Mouse (Mus musculus) layer of hippocampus, postnatal 25 days (tissue): ENCODE measurements at regions not wholly inside any gene's neighbourhood (a gene's known extent, or its start where the extent isn't known, plus 50 kb on each side); places are given as distances from the start of the nearest gene placed in this dataset.

Experiments used
- DNase-seq, 2 experiments: peaks; one replicate each; pipeline ENCODE4 v3.0.0; 2022; ENCODE audit warnings: mixed read lengths in 2 of 2, low spot score in 1 of 2; ENCODE audit errors: extremely low spot score in 1 of 2

GRCm38 (mm10) chr16:53026056-53026455 lies 572.2 kb upstream of the Alcam start:
- no peak for DNase-seq

- no peak for DNase-seq
Observed at GRCm38 (mm10) chr16:53011847-53012246, 558.0 kb upstream of the Alcam start.

- DNase-seq: no peak
Observed at GRCm38 (mm10) chr16:52988852-52989397, 535.1 kb upstream of the Alcam start.

- DNase-seq: no peak
Observed at GRCm38 (mm10) chr16:52984336-52984735, 530.5 kb upstream of the Alcam start.

- no peak for DNase-seq
Observed at GRCm38 (mm10) chr16:52980995-52981394, 527.1 kb upstream of the Alcam start.

GRCm38 (mm10) chr16:52972811-52973210 lies 518.9 kb upstream of the Alcam start:
- DNase-seq: no peak

- DNase-seq: no peak
Observed at GRCm38 (mm10) chr16:52947679-52948078, 493.8 kb upstream of the Alcam start.

GRCm38 (mm10) chr16:52934749-52935148 lies 480.9 kb upstream of the Alcam start:
- DNase-seq: no peak

GRCm38 (mm10) chr16:52931978-52932377 lies 478.1 kb upstream of the Alcam start:
- DNase-seq: no peak

GRCm38 (mm10) chr16:52892467-52893255 lies 438.8 kb upstream of the Alcam start:
- DNase-seq: no peak

- DNase-seq: no peak
Observed at GRCm38 (mm10) chr16:52879463-52880114, 425.7 kb upstream of the Alcam start.

- DNase-seq: no peak
Observed at GRCm38 (mm10) chr16:52867833-52868232, 414.0 kb upstream of the Alcam start.

- DNase-seq: no peak
Observed at GRCm38 (mm10) chr16:52863554-52863953, 409.7 kb upstream of the Alcam start.

- no peak for DNase-seq
Observed at GRCm38 (mm10) chr16:52861263-52861662, 407.4 kb upstream of the Alcam start.

- DNase-seq: no peak
Observed at GRCm38 (mm10) chr16:52858441-52859209, 404.8 kb upstream of the Alcam start.

GRCm38 (mm10) chr16:52851129-52851528 lies 397.3 kb upstream of the Alcam start:
- DNase-seq: no peak

GRCm38 (mm10) chr16:52818976-52819375 lies 365.1 kb upstream of the Alcam start:
- no peak for DNase-seq

- DNase-seq: no peak
Observed at GRCm38 (mm10) chr16:52811219-52811618, 357.3 kb upstream of the Alcam start.

GRCm38 (mm10) chr16:52804365-52804764 lies 350.5 kb upstream of the Alcam start:
- DNase-seq: no peak

GRCm38 (mm10) chr16:52799715-52800392 lies 346.0 kb upstream of the Alcam start:
- DNase-seq: no peak
